Mouse (Mus musculus) heart, embryonic 15.5 days (tissue): ENCODE results near the gene Rnf149. TPM values are rescaled to one million over a fixed set of nuclear protein-coding genes. Genes with fewer than 3 reads are reported as not detected.
A peak's percentile ranks its signal among the peaks of the same experiment; 100 is the strongest.

Source experiments
- ATAC-seq: fragments of 200-750 bp; cut with Nextera tagmentation; replicated peaks from 2 replicates; pipeline ENCODE4 v1.8.0; 2017; ENCODE audit warnings: low read depth, moderate TSS enrichment; ENCODE audit not compliant: insufficient number of reproducible peaks, insufficient read depth, low FRiP score
- H3K27ac ChIP-seq: fragments of 300-500 bp; sonication (generic); 2 replicates; pipeline ENCODE4 v1.5.1; 2015; ENCODE audit warnings: mild to moderate bottlenecking, inconsistent platforms
- H3K27me3 ChIP-seq: fragments of 300-500 bp; sonication (generic); 2 replicates; pipeline ENCODE4 v1.6.1; 2015; ENCODE audit warnings: inconsistent platforms
- H3K36me3 ChIP-seq: fragments of 300-500 bp; sonication (generic); 2 replicates; pipeline ENCODE4 v1.6.1; 2015; ENCODE audit warnings: mild to moderate bottlenecking, inconsistent platforms
- H3K4me1 ChIP-seq: fragments of 300-500 bp; sonication (generic); replicated peaks from 2 replicates; pipeline ENCODE4 v1.6.1; 2015; ENCODE audit warnings: inconsistent platforms
- H3K4me2 ChIP-seq: fragments of 300-500 bp; sonication (generic); 2 replicates; pipeline ENCODE4 v1.6.1; 2015; ENCODE audit warnings: inconsistent platforms, mild to moderate bottlenecking, moderate library complexity
- H3K4me3 ChIP-seq: fragments of 300-500 bp; sonication (generic); 2 replicates; pipeline ENCODE4 v1.5.1; 2015; ENCODE audit warnings: mild to moderate bottlenecking, inconsistent platforms
- H3K9ac ChIP-seq: fragments of 300-500 bp; sonication (generic); 2 replicates; pipeline ENCODE4 v1.6.1; 2015; ENCODE audit warnings: mild to moderate bottlenecking, inconsistent platforms
- H3K9me3 ChIP-seq: fragments of 300-500 bp; sonication (generic); replicated peaks from 2 replicates; pipeline ENCODE4 v1.6.1; 2016; ENCODE audit warnings: inconsistent platforms
- WGBS: fragments of 180-500 bp; shearing (Covaris S2); methylation state at CpG from one replicate; pipeline ENCODE4 v1.1.7; 2015; ENCODE audit warnings: mixed read lengths; 5-methylcytosine and 5-hydroxymethylcytosine counted together
- polyA plus RNA-seq: library from polyadenylated mRNA; unstranded; fragments of >200 nt; fragmentation: Nextera tagmentation; extraction: Ambion mirVana; gene quantifications from 2 replicates; pipeline ENCODE4 v1.2.1, GENCODE M21; 2015

Rnf149 gene
- polyA plus RNA-seq, 1 experiment from 2014 or later, result 11.6 TPM

DNA sequence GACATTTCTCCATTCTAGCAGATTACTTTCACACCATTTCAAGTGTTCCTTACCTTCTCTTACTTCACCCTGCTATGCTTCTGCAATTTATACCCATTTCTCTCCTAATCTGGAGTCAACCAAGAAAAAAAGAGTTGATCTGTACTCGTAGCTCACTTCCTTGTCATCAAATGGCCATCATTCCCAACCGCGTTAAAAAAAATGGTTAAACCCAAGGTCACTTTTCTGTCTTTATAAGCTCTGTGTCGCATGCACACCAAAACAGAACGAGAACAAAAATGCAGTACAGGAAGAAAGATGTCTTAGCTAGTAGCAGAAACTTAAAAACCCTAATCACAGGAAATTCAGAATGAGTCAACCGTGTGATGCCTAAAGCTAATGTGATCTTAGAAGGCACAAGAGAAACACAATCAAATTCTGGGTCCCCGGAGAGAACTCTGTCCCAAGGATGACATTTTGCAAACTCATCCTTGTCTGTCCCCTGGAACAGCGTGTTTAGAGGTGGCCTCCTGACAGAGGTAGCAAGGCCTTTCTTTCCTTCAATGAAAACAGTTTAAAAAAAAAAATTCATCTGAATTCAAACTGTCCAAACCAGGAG, 1.3 kb downstream of the Rnf149 start:
- Histone ChIP-seq H3K4me1 (peaks cover 24% of the 10 kb centered on the region), H3K4me3 (peak overlapping the region; percentile 78), H3K27ac (peak overlapping the region; percentile 97), H3K9ac (peak overlapping the region; percentile 91), H3K4me2 (peak overlapping the region; percentile 76), H3K36me3 (no peaks in the 10 kb centered on the region), H3K9me3 (no peaks in the 10 kb centered on the region), H3K27me3 (no peaks in the 10 kb centered on the region)
- ATAC-seq, result no peak
- WGBS, result 9% methylated on average over 8 of the region's 8 CpGs

DNA sequence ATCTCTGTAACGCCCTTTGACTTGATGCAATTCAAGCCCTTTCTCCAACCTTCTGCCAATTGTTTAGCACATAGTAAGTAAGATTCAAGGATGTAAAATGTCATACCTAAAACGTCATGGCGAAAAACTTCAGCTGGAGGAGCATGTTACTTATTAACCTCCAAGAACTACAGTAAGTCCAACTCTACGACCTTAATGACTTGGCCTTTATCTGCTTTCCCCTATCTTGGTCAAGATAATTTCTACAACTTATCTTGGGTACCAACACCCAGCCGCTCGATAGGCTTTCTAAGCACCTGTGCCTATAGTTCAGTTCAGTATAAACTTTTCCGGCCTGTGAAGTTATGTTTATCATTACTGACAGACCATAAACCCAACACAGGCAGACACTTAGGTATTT, 3.3 kb downstream of the Rnf149 start:
- Histone ChIP-seq H3K27me3 (no peaks in the 10 kb centered on the region), H3K4me1 (peaks cover 24% of the 10 kb centered on the region), H3K4me2 (no peak overlapping the region), H3K9me3 (no peaks in the 10 kb centered on the region), H3K27ac (no peak overlapping the region), H3K36me3 (no peaks in the 10 kb centered on the region), H3K4me3 (no peak overlapping the region), H3K9ac (no peak overlapping the region)
- 73% methylated on average over 7 of the region's 7 CpGs for WGBS
- ATAC-seq, result no peak

DNA sequence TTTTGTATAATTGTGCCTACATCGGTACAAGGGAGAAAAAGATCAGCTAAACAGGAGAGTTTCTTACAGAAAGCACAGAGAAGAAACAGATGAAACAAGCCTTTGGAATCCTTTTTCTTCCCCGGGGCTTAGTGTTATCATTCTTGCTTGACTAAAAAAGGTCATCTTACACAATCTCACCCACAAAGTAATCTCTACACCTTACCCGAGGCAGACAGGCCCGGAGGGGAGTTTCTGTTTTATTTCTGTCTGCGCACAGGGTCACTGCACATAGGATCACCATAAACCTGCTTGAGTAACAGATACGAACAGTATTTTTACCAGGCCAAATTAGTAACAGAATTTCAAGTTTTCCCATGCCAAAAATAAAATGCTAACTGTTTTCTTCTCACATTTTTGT, 5.6 kb downstream of the Rnf149 start:
- peaks cover 24% of the 10 kb centered on the region for H3K4me1 ChIP-seq
- H3K36me3 ChIP-seq, result no peaks in the 10 kb centered on the region
- no peaks in the 10 kb centered on the region for H3K9me3 ChIP-seq
- no peak overlapping the region for H3K9ac ChIP-seq
- H3K4me3 ChIP-seq, result no peak overlapping the region
- no peak for ATAC-seq
- WGBS, result 36% methylated on average over 6 of the region's 6 CpGs
- no peak overlapping the region for H3K27ac ChIP-seq
- H3K27me3 ChIP-seq, result no peaks in the 10 kb centered on the region
- no peak overlapping the region for H3K4me2 ChIP-seq

DNA sequence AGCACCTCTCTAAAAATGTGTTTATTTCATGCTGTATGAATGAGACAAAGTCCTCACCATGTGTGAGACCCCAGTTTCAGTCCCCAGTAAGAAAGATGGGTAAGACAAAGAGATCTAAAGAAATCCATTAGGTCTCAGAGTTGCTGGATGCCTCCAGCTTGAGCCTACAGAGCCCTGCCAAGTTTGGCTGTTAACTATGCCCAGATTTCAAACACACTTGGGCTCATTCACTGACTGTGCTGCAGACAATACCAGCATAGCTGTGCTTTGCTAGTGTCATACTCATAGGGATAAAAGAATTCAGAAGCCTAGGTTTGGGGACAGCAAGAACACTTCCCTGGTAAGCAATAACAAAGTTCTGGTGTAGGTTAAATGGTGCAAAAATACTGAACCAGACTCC, 9.1 kb downstream of the Rnf149 start:
- H3K36me3 ChIP-seq, result peaks cover 7% of the 10 kb centered on the region
- no peak overlapping the region for H3K4me3 ChIP-seq
- H3K27ac ChIP-seq, result no peak overlapping the region
- H3K27me3 ChIP-seq, result no peaks in the 10 kb centered on the region
- peaks cover 8% of the 10 kb centered on the region; the same call in 1 of the 2 replicates for H3K4me1 ChIP-seq
- H3K9ac ChIP-seq, result no peak overlapping the region
- no peak overlapping the region for H3K4me2 ChIP-seq
- no peaks in the 10 kb centered on the region for H3K9me3 ChIP-seq
- ATAC-seq, result no peak

DNA sequence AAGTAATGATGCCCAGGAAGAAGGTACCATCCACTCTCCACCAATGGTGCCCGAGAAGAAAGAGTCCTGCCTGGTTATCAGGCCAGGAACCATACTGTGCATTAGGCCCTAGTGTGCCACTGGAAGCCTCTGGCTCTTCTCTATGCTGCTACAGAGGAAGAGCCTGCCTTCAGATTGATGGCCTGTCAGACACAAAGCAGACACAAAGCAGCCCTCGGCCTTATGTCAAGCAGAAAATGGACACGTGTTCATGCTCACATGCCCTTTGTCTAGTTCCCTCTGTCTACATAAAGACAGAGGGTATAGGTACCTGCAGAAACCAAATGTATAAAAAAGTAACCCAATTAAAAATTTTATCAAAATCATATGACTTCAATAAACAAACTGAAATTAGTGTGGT, 12.6 kb downstream of the Rnf149 start:
- no peak overlapping the region for H3K4me2 ChIP-seq
- WGBS, result 42% methylated on average over 3 of the region's 3 CpGs
- no peaks in the 10 kb centered on the region for H3K4me1 ChIP-seq
- no peak overlapping the region for H3K9ac ChIP-seq
- ATAC-seq, result no peak
- no peaks in the 10 kb centered on the region for H3K9me3 ChIP-seq
- no peak overlapping the region for H3K27ac ChIP-seq
- peaks cover 16% of the 10 kb centered on the region for H3K36me3 ChIP-seq
- no peak overlapping the region for H3K4me3 ChIP-seq
- H3K27me3 ChIP-seq, result no peaks in the 10 kb centered on the region

DNA sequence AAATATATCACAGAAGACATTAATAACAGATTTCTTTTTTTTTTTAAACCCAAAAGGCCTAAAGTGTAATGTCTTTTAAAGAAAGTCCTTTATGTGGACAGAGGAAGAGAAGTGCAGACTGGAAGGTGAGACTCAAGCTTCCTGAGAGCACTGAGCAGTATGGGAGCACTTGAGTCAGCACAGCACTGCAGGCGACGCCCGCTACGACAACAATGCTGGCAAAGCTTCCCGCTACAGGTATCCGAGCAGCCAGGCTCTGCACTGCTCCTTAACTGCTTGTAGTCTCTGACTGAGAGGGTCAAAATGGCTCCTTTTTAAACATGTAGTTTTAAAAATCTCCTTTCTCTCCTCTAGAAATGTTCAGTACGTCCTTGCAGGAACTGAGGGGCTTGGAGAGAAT, 14.0 kb downstream of the Rnf149 start:
- no peak for ATAC-seq
- H3K4me2 ChIP-seq, result no peak overlapping the region
- WGBS, result 77% methylated on average over 7 of the region's 7 CpGs
- no peak overlapping the region for H3K4me3 ChIP-seq
- peaks cover 20% of the 10 kb centered on the region for H3K36me3 ChIP-seq
- no peaks in the 10 kb centered on the region for H3K9me3 ChIP-seq
- no peak overlapping the region for H3K27ac ChIP-seq
- no peaks in the 10 kb centered on the region for H3K27me3 ChIP-seq
- no peak overlapping the region for H3K9ac ChIP-seq
- H3K4me1 ChIP-seq, result no peaks in the 10 kb centered on the region

DNA sequence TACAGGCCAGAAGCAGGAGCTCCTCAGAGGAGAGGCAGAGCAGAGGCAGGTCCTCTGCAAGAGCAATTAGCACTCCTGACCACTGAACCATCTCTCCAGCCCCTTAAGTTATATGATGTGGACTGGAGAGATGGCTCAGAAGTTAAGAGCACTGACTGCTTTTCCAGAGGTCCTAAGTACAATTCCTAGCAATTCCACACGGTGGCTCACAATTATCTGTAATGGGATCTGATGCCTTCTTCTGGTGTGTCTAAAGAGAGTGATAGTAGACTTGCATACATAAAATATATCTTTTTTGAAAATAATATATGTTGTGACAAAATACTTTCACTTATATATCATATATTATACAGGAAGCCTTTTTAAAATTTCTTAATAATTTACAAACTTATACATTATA, 15.3 kb downstream of the Rnf149 start:
- Histone ChIP-seq H3K27me3 (no peaks in the 10 kb centered on the region), H3K9ac (no peak overlapping the region), H3K4me2 (no peak overlapping the region), H3K9me3 (no peaks in the 10 kb centered on the region), H3K4me3 (no peak overlapping the region), H3K27ac (no peak overlapping the region), H3K4me1 (no peaks in the 10 kb centered on the region), H3K36me3 (peaks cover 20% of the 10 kb centered on the region)
- WGBS, result 50% methylated on average over 1 of the region's 1 CpGs
- no peak for ATAC-seq

DNA sequence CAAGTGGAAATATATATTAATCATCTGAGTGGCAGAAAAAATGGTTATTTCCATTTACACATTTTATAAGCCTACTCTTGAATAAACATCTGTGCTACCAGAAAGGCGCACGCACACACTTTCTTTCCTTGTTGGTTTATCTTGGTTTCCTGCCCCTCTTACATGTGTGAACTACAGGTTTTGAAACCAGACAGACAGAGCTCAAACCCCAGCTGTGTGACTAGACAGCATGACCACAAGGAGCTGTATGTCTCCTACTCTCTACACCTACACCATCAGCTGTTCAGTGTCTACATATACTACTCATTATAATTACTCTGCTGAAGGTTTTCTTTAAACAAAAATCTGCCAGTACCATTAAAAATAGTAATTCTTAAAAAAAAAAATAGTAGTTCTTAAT, 18.2 kb downstream of the Rnf149 start:
- 88% methylated on average over 2 of the region's 2 CpGs for WGBS
- no peak overlapping the region for H3K4me3 ChIP-seq
- H3K27me3 ChIP-seq, result no peaks in the 10 kb centered on the region
- no peak for ATAC-seq
- peaks cover 5% of the 10 kb centered on the region; the same call in 1 of the 2 replicates for H3K4me1 ChIP-seq
- H3K36me3 ChIP-seq, result peaks cover 25% of the 10 kb centered on the region
- no peak overlapping the region for H3K9ac ChIP-seq
- H3K4me2 ChIP-seq, result no peak overlapping the region
- no peaks in the 10 kb centered on the region for H3K9me3 ChIP-seq
- no peak overlapping the region for H3K27ac ChIP-seq

DNA sequence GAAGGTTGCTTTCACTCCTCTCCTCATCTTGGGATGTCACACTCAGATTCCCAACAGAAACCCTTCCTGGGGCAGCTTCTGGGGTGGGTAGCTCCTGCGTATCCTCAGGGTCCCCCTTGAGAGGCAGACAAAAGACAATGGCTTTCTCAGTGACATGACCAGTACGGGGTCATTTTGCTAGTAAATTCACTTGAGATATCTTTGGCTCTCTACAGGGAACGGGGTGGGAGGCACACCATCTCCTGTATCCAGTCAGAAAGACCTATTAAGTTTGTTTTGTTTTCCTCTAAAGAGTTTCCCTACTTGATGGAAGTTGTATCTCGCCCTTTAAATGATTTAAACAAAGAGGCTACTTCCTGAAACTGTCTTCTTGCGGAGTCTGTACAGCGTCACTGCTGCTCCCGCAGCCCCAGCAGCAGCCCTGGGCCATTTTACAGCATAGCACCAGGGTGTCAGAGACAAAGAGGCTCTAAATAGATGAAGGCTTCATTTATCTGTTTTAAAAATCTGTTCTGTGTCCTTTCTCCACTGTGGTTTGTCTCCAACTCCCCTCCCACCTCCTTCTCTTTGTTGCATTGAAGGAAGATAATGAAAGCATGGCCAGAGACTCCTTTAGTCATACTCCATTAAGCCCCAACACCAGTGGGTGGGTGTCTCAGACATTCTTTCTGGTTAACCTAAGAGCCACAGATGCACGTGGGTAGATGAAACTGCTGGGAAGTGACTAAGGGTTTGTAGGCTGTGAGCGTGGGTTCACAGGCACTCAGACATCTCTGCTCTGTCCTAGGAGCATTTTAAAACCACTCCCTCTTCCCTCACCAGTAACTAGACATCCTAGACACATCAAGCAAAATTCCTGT, 21.4 kb downstream of the Rnf149 start:
- Histone ChIP-seq H3K4me3 (no peak overlapping the region), H3K9me3 (no peaks in the 10 kb centered on the region), H3K27me3 (no peaks in the 10 kb centered on the region), H3K27ac (peak overlapping the region; percentile 61; the same call in 1 of the 2 replicates), H3K9ac (no peak overlapping the region), H3K4me1 (peaks cover 5% of the 10 kb centered on the region; the same call in 1 of the 2 replicates), H3K4me2 (no peak overlapping the region), H3K36me3 (peaks cover 19% of the 10 kb centered on the region)
- 40% methylated on average over 9 of the region's 9 CpGs for WGBS
- ATAC-seq, result peak; percentile 75

DNA sequence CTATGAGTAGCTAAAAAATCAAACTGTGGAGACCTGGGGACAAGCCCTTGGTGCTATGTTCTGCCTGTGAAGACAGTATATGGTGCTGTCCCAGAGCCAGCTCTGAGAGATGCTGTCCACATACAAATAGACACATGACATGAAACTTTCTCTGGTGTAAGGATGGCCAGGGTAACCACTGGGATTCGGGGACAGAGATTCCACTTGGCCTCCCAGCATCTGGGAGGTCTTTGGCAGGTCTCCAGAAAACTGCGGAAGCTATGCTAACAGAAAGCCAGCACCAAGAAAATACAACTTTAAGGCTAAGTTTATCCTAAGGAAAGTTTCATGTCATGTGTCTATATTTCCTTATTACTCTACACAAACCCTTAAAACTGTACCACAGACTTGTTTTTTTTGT, 27.4 kb downstream of the Rnf149 start:
- no peak overlapping the region for H3K27ac ChIP-seq
- H3K4me2 ChIP-seq, result no peak overlapping the region
- peaks cover 29% of the 10 kb centered on the region for H3K36me3 ChIP-seq
- no peak overlapping the region for H3K4me3 ChIP-seq
- ATAC-seq, result no peak
- peaks cover 15% of the 10 kb centered on the region for H3K4me1 ChIP-seq
- WGBS, result 44% methylated on average over 2 of the region's 2 CpGs
- no peaks in the 10 kb centered on the region for H3K9me3 ChIP-seq
- H3K9ac ChIP-seq, result no peak overlapping the region
- no peaks in the 10 kb centered on the region for H3K27me3 ChIP-seq

DNA sequence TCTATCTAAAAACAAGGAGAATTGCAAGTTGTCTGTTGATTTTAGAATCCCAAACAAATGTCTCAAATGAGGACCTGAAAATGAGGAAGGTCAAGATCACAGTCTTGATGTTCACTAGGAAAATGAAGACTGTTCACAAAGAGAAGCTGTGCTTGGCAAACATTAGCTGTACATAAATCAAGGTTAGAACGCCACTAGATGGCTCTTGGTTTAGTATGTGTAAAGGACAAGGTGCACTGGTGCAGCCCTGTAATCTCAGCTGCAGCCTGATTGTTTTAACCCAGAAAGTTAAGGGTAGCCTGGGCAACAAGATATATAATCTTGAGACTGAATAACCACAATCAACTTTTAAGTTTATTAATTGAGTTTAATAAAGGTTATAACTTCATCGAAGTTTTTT, 30.0 kb downstream of the Rnf149 start:
- Histone ChIP-seq H3K4me1 (peaks cover 15% of the 10 kb centered on the region), H3K9me3 (no peaks in the 10 kb centered on the region), H3K36me3 (peaks cover 43% of the 10 kb centered on the region), H3K9ac (no peak overlapping the region), H3K4me3 (no peak overlapping the region), H3K4me2 (no peak overlapping the region), H3K27ac (no peak overlapping the region), H3K27me3 (no peaks in the 10 kb centered on the region)
- 68% methylated on average over 2 of the region's 2 CpGs for WGBS
- no peak for ATAC-seq
